Mouse (Mus musculus) lung, adult 18-20 months (tissue): ENCODE results near the gene Tmem208.
A peak's percentile ranks its signal among the peaks of the same experiment; 100 is the strongest.

Source experiments
- DNase-seq, 2 experiments: peaks; one replicate each; pipeline ENCODE4 v3.0.0; 2022; ENCODE audit warnings: mixed read lengths in 2 of 2

Gene Tmem208

DNA sequence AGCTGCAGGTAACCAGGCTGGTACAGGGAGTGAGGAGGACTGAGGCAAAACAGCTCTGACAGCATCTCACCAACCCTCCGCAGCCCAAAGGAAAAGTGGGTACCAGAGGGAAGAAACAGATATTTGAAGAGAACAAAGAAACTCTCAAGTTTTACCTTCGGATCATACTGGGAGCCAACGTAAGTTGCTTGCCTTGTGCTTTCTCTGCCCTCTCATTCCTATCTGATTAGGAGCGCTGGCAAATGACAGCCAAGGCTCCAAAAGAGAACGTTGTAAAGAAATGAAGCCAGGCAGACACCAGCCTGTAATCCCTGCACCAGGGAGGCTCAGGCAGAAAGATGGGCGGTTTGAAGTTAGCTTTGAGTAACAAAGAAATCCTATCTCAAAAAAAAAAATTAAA lies 814 bp downstream of the Tmem208 start:
- DNase-seq, result no peak

GRCm38 (mm10) chr8:105330325-105330724 lies 4.2 kb downstream of the Tmem208 start:
- peak in 1 of 2 experiments; percentile 2 for DNase-seq

DNA sequence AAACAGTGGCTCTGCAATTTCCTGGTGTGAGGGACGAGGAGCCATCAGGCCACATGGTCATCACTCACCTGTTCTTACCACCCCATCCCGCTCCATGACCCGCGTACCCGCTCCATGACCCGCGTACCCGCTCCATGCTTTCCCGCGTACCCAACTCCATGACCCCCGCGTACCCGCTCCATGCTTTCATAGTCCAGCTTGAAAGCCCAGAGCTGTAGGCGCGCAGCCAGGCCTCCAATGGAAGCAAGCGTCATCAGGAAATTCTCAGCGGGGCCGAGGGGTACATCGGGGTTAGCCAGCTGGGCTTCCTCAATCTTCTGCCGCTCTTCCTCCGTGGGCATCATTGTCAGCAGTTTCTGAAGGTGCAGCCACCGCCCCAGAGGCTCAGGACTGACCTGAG lies 5.3 kb downstream of the Tmem208 start:
- DNase-seq, result no peak

DNA sequence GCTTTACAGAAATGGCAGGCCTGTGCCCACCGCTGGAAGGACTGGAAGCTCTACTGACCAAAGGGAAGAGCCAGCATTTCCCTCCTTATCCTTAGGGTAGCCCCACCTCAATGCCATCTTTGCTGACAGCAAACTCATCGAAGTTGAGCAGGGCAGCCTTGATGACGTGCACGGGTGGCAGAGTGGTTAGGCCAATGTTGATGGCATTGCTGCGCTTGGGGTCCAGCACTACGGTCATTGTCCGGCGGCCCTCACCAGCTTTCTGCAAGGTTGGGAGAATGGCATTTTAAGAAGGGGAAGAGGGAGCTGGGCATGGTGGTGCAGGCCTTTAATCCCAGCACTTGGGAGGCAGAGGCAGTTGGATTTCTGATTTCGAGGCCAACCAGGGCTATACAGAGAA lies 5.8 kb downstream of the Tmem208 start:
- DNase-seq, result peak in 1 of 2 experiments; percentile 2

- no peak for DNase-seq
These were observed 6.4 kb downstream of the Tmem208 start for GRCm38 (mm10) chr8:105332523-105332922.

DNA sequence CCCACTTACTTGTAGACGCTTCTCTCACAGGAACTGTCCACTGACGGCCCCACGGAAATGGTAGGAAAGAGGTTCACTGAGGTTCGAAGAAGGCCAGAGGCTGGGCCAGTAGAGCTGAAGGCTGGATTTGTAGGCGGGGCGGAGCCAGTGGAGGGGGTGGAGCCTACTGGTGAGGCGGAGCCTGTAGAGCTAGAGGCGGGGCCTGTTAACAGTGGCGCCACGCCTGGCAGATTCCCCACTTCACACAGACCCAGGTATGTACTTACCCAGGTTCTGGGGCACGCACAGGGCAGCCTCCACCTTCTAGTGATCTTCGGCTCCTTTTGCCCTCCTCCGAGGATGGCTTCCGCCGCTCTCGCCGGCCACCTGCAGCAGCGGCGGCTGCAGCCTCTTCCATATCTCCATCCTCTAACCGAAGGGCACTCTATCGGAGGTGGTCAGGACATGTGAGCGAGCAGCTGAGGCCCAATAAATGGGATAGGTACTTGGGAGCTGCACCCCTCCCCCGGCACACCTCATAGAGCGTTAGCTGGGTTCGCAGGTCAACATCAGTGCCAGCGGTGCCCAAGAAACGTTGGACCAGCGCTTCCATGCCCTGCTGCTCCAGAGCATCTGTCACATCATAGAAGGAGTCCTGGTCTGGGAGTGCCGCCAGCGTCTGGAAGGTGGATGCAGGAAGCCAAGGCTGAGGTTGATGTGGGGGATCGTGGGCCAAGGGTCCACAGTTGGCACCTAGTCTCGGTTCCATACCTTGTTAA lies 10.4 kb downstream of the Tmem208 start:
- no peak for DNase-seq

GRCm38 (mm10) chr8:105338992-105339391 lies 12.8 kb downstream of the Tmem208 start:
- peak in 1 of 2 experiments; percentile 2 for DNase-seq

DNA sequence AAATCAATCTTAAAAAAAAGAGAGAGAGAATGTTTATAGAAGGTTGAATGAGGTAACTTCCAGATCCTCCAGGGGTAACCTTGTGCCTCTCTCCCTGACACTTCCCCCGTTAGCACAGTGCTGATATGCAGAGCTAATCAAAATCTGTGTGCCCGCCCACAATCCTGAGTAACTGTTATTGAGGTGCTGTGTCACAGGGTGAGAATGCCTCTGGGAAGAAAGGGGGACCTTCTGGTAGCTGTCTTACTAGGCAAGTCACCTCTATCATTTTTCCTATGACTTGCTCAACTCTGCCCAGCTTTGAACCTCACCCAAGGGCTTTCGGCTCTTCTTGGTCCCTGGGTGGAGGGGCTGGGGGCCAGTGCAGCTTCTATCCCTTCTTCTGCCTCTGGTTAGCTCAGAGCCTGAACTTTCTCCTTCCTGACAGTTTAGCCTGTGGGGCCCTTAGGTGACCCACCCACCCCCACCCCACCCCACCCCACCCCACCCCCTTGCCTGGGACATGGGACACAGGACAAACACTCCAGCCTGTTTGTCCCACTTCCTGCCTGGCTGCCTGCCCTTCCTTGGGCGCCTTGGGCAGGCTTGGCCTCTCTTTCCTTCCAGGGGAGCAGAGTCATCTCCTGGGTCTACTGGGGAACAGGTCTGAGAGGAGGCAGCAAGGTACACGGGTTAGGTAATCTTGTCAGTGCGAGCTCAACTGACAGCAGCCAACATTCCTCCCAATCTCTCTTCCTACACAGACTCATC lies 13.9 kb downstream of the Tmem208 start:
- DNase-seq, result peak; percentile 87 to 94

- peak; percentile 71 to 80 for DNase-seq
These were observed 15.2 kb downstream of the Tmem208 start for GRCm38 (mm10) chr8:105341399-105341798.

DNA sequence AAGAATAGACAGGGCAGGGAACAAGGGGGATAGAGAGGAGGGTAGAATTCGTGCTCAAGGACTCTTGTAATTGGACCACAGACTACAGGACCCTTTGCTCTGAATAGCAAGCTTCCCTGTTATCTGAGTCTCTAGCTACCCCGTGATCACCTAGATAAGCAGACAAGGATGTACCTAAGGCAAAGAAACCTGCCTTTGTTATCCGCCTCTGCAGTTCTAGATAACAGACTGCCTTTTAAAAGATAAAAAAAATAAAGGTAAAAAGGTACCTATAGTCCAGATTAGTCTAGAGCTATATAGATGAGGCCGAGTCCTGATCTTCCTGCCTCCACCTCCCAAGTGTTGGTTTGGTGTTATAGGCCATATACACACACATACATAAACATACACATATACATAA lies 16.6 kb downstream of the Tmem208 start:
- no peak for DNase-seq

DNA sequence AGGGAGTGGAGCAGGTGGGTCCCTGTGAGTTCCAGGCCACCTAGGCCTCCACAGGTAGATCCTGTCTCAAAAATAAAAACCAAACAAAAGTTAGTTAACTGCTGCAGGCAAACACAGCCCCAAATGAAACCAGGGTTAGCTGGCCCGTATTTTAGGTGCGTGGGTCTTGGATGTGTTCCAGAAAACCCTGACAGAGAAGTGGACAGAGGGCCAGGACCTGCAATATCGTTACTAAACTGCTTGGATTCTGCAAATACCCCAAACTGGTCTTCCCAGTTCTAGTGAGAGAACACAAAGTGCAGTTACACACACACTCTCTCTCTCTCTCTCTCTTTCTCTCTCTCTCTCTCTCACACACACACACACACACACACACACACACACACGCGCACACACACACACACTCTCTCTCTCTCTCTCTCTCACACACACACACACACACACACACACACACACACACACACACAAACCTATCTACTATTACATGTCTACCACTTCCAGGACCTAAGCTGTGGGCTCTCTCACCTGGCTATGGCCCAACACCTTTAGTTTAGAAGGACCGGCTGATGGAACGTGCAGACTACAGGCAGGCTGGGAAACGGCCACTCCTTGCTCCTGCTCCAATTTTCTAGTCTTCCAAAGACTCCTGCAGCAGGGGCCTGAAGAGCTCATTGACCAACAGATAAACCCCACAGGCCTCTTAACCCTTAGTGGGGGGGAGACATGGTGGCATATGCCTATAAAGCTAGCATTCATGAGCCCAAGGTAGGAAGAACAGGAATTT lies 17.8 kb downstream of the Tmem208 start:
- peak; percentile 48 to 76 for DNase-seq

- DNase-seq, result peak; percentile 69 to 74
These were observed 19.2 kb downstream of the Tmem208 start for GRCm38 (mm10) chr8:105345061-105345975.

- peak; percentile 87 to 91 for DNase-seq
These were observed 20.7 kb downstream of the Tmem208 start for GRCm38 (mm10) chr8:105346611-105347427.

DNA sequence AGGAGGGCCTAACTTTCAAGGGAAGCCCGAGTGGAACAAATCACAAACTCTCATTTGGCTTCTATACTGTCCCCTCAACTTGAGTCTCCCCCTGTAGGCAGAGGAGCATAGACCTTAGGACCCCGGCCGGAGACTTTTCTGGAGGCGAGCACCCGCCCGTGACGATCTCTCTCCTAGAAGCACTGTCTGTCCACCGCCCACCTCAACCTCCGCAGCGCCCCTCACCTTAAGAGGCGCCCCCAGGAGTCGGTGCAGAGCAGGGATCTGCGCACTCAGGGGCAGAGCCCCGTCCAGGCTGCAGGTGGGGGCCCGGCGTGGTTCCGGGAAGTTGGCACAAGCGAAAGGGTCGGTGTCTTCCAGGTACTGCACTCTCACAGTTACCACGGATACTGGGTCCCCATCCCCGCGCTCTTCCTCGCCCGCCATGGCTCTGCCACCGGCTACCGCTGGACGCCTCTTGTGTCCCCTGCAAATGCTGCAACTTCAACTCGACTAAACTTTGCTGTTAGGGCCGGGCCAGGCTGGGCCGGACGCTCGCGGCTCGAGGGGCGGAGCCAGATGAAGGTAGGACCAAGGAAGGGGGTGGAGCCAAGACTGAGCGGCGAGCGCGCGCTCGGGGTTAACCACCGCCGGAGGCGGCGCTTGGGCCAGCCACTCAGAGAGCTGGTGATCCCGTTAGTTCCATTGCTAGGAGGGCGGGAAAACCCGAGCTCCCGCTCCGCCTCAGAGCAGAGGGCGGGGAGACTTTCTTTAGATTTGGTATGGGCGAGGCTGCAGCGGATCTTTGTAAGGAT lies 21.5 kb downstream of the Tmem208 start, which contains the start of gene Fhod1:
Gene Fhod1 (minus strand): TSS at position 526 of the 794 bp plus-strand sequence.
- peak; percentile 97 to 98 for DNase-seq

- DNase-seq, result peak; percentile 51 to 54
These were observed 22.4 kb downstream of the Tmem208 start, which contains the start of gene Slc9a5 for GRCm38 (mm10) chr8:105348450-105349095. Slc9a5 (plus strand) TSS chr8:105348843.

- no peak for DNase-seq
These were observed 23.1 kb downstream of the Tmem208 start for GRCm38 (mm10) chr8:105349096-105349771.

- no peak for DNase-seq
These were observed 24.0 kb downstream of the Tmem208 start for GRCm38 (mm10) chr8:105350186-105350585.

DNA sequence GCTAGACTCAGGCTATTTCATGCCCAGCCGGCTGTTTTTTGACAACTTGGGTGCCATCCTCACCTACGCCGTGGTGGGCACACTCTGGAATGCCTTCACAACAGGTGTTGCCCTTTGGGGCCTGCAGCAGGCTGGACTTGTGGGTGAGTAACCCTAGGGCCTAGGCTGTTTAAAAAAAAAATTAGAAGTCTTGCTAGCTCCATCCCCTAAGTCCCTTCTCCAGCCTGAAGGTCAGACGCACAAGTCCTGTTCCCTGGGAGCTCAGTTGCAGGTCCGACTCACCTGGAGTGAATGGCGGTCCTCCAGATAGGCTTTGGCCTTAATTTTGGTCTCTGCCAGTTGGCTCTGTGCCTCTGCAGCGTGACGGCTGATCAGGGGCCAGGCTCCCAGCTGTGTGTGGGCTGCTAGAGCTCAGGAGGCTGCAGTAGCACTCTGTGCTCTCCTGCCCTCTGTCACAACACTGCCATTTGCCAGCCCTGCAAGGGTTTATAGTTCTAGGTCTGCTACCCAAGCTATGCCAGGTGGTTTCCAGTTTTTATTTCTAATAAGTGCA lies 27.5 kb downstream of the Tmem208 start:
- no peak for DNase-seq

- no peak for DNase-seq
These were observed 28.4 kb downstream of the Tmem208 start for GRCm38 (mm10) chr8:105354549-105354948.
